Mouse (Mus musculus) midbrain, embryonic 11.5 days (tissue): Measurements from ENCODE around the gene Fbxl17. TPM values are rescaled to one million over a fixed set of nuclear protein-coding genes. Genes with fewer than 3 reads are reported as not detected.
A peak's percentile ranks its signal among the peaks of the same experiment; 100 is the strongest.

Source experiments
- ATAC-seq: fragments of 200-750 bp; cut with Nextera tagmentation; 2 replicates; pipeline ENCODE4 v1.8.0; 2017; ENCODE audit warnings: moderate TSS enrichment, moderate library complexity; ENCODE audit not compliant: low FRiP score
- DNase-seq: peaks from one replicate; pipeline ENCODE4 v3.0.0; 2015; ENCODE audit warnings: low spot score; ENCODE audit errors: missing footprints
- H3K27ac ChIP-seq: fragments of 300-500 bp; sonication (generic); 2 replicates; pipeline ENCODE4 v1.5.1; 2014; ENCODE audit warnings: low read depth, low read length
- H3K27me3 ChIP-seq: fragments of 300-500 bp; sonication (generic); 2 replicates; pipeline ENCODE4 v1.6.1; 2014; ENCODE audit warnings: mild to moderate bottlenecking, low read length, moderate library complexity, mixed read lengths; ENCODE audit not compliant: control insufficient read depth, insufficient read depth
- H3K36me3 ChIP-seq: fragments of 300-500 bp; sonication (generic); 2 replicates; pipeline ENCODE4 v1.6.1; 2014; ENCODE audit warnings: mild to moderate bottlenecking, low read length, moderate library complexity, mixed read lengths; ENCODE audit not compliant: control insufficient read depth, insufficient read depth
- H3K4me1 ChIP-seq: fragments of 300-500 bp; sonication (generic); 2 replicates; pipeline ENCODE4 v1.6.1; 2014; ENCODE audit warnings: low read length; ENCODE audit not compliant: control insufficient read depth, insufficient read depth
- H3K4me2 ChIP-seq: fragments of 300-500 bp; sonication (generic); 2 replicates; pipeline ENCODE4 v1.6.1; 2014; ENCODE audit warnings: mild to moderate bottlenecking, moderate library complexity
- H3K4me3 ChIP-seq: fragments of 300-500 bp; sonication (generic); 2 replicates; pipeline ENCODE4 v1.5.1; 2014; ENCODE audit warnings: low read depth, low read length
- H3K9ac ChIP-seq: fragments of 300-500 bp; sonication (generic); 2 replicates; pipeline ENCODE4 v1.6.1; 2014; ENCODE audit warnings: low read length
- H3K9me3 ChIP-seq: fragments of 300-500 bp; sonication (generic); 2 replicates; pipeline ENCODE4 v1.6.1; 2016; ENCODE audit warnings: low read length; ENCODE audit not compliant: control insufficient read depth
- WGBS: fragments of 180-500 bp; shearing (Covaris S2); extraction: QIAGEN DNeasy Blood & Tissue Kit; methylation state at CpG from one replicate; pipeline ENCODE4 v1.1.7; 2014; 5-methylcytosine and 5-hydroxymethylcytosine counted together
- polyA plus RNA-seq: library from polyadenylated mRNA; unstranded; fragments of >200 nt; fragmentation: Nextera tagmentation; extraction: Ambion mirVana; gene quantifications from 2 replicates; pipeline ENCODE4 v1.2.1, GENCODE M21; 2014

Gene Fbxl17
- polyA plus RNA-seq, 1 experiment from 2014 or later: 15.8 TPM

GRCm38 (mm10) chr17:63242761-63243160 is 257.1 kb downstream of the Fbxl17 start:
- Histone ChIP-seq H3K27me3 (no peaks in the 10 kb centered on the region), H3K36me3 (no peaks in the 10 kb centered on the region), H3K9ac (no peak overlapping the region), H3K4me3 (no peak overlapping the region), H3K9me3 (no peaks in the 10 kb centered on the region), H3K27ac (no peak overlapping the region), H3K4me1 (no peaks in the 10 kb centered on the region), H3K4me2 (no peak overlapping the region)
- DNase-seq (no peak), ATAC-seq (no peak)
- 97% methylated on average over 3 of the region's 3 CpGs for WGBS

DNA sequence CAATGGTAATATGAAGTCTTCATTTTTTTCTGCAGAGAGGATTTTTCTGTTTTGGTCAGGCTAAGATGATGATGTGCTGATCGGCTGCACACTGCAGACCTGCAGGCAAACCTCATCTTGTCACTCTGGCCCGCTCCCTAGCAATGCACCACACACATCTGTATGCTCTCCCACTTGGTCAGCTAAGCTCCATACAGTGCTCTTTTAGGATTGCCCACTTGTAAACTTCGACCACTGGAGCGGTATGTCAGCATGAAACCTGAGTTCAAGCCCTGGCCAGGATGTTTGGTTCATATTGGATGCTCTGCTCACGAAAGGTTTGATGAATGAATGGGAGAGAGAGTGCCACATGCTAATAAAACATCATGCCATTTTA is 259.1 kb downstream of the Fbxl17 start:
- no peaks in the 10 kb centered on the region for H3K27me3 ChIP-seq
- H3K9ac ChIP-seq: no peak overlapping the region
- DNase-seq (no peak), ATAC-seq (no peak)
- H3K4me1 ChIP-seq: no peaks in the 10 kb centered on the region
- WGBS: 84% methylated on average over 5 of the region's 5 CpGs
- H3K36me3 ChIP-seq: no peaks in the 10 kb centered on the region
- H3K4me2 ChIP-seq: no peak overlapping the region
- H3K27ac ChIP-seq: no peak overlapping the region
- no peaks in the 10 kb centered on the region for H3K9me3 ChIP-seq
- H3K4me3 ChIP-seq: no peak overlapping the region

DNA sequence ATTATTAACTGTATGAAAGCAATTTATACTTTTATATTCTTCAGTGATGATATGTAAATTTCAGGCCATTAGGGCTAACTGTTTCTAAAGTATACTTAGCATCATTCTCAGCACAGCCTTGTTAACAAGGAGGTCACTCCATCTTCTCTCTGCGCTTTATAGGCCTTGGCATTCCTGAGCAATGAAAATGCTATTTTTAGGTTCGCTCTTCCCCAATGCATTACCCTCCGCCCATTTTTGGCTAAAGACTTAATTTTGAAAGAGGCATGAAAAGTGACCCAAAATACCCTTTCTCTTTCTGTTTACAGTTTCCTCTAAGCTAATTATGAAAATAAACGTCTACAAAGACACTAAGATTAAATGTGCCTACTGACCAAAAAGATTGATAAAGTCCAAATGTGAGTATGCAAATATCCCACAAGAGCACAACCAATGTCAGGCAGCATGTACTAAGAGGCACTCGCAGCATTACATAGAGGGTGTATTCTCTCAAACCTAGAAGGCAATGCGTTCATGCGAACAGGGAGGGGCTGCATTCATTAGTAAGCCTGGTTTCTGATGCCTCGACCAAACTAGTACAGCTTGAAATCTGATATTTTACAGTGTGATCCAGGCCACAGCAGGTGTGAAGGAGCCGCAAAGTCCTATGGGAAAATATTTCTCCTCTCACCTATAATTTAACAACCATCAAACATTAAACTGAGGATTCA is 259.6 kb downstream of the Fbxl17 start:
- H3K27ac ChIP-seq: no peak overlapping the region
- H3K9ac ChIP-seq: no peak overlapping the region
- DNase-seq (no peak), ATAC-seq (no peak)
- H3K36me3 ChIP-seq: no peaks in the 10 kb centered on the region
- H3K4me1 ChIP-seq: no peaks in the 10 kb centered on the region
- WGBS: 81% methylated on average over 9 of the region's 9 CpGs
- no peak overlapping the region for H3K4me2 ChIP-seq
- H3K9me3 ChIP-seq: no peaks in the 10 kb centered on the region
- H3K27me3 ChIP-seq: no peaks in the 10 kb centered on the region
- H3K4me3 ChIP-seq: no peak overlapping the region

GRCm38 (mm10) chr17:63236846-63237245 is 263.0 kb downstream of the Fbxl17 start:
- Histone ChIP-seq H3K9ac (no peak overlapping the region), H3K9me3 (no peaks in the 10 kb centered on the region), H3K36me3 (no peaks in the 10 kb centered on the region), H3K4me1 (no peaks in the 10 kb centered on the region), H3K27me3 (no peaks in the 10 kb centered on the region), H3K4me3 (no peak overlapping the region), H3K27ac (no peak overlapping the region), H3K4me2 (no peak overlapping the region)
- ATAC-seq: no peak
- DNase-seq: peak; percentile 79

DNA sequence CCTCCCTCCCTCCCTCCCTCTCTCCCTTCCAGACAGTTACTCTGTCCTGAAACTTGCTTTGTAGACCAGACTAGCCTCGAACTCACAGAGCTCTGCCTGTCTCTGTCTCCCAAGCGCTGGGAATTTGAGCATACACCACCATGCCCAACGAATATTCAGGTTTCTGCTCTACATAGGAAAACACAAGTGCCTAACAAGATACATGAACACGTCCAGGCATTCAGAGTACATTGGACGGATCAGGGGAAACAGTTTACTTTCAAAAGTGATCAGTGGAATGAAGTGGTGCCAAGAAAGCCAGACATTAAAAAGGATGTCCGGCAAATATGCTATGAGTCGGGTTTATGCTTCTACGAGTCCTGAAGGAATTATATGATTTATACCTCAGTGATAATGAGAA is 263.6 kb downstream of the Fbxl17 start:
- WGBS: 86% methylated on average over 8 of the region's 8 CpGs
- Histone ChIP-seq H3K27ac (no peak overlapping the region), H3K27me3 (no peaks in the 10 kb centered on the region), H3K4me1 (no peaks in the 10 kb centered on the region), H3K36me3 (no peaks in the 10 kb centered on the region), H3K4me2 (no peak overlapping the region), H3K4me3 (no peak overlapping the region), H3K9ac (no peak overlapping the region), H3K9me3 (no peaks in the 10 kb centered on the region)
- DNase-seq (peak; percentile 74), ATAC-seq (no peak)

GRCm38 (mm10) chr17:63235821-63236220 is 264.0 kb downstream of the Fbxl17 start:
- Histone ChIP-seq H3K36me3 (no peaks in the 10 kb centered on the region), H3K4me1 (no peaks in the 10 kb centered on the region), H3K4me2 (no peak overlapping the region), H3K9ac (no peak overlapping the region), H3K4me3 (no peak overlapping the region), H3K27ac (no peak overlapping the region), H3K27me3 (no peaks in the 10 kb centered on the region), H3K9me3 (no peaks in the 10 kb centered on the region)
- no peak for DNase-seq
- WGBS: 47% methylated on average over 3 of the region's 3 CpGs
- no peak for ATAC-seq

DNA sequence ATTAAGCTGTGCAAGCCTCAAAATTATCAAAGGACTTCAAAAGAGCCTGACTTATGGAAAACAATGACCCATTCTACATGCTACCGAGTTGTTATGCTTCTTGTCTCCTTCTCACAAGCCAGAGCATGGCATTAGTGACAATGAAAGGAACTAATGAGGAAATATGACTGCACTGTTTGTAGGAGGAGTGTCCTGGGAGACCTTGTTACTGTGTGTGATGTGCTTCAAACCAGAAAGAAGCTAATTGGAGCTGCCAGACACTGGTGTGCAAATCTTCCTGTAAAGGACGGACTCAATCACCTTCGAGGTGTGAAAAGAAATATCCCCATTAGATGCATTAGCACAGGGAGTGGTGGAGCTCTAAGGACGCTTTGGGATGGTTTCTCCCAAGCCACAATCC is 270.7 kb downstream of the Fbxl17 start:
- DNase-seq (no peak), ATAC-seq (no peak)
- no peak overlapping the region for H3K4me2 ChIP-seq
- H3K4me1 ChIP-seq: no peaks in the 10 kb centered on the region
- H3K4me3 ChIP-seq: no peak overlapping the region
- WGBS: 65% methylated on average over 4 of the region's 4 CpGs
- H3K27ac ChIP-seq: no peak overlapping the region
- H3K9me3 ChIP-seq: no peaks in the 10 kb centered on the region
- no peaks in the 10 kb centered on the region for H3K27me3 ChIP-seq
- H3K9ac ChIP-seq: no peak overlapping the region
- H3K36me3 ChIP-seq: no peaks in the 10 kb centered on the region

DNA sequence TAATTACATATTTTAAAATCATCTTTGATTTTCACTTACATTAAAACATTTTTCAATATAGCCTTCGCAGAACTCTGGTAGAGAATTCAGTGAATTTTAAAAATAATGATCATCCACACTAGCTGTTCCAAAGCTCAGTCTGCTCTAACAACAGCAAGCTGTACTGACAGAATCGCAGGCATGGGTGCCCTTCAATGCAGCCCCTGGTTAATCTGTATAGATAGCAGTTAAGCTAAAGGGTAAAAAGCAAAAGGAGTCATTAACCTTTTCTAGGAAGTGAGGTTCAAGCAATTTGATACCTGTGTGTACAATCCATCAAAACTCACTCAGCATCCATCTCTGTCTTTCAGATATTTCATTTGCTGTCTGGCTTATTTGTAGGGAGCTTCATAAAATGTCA is 273.4 kb downstream of the Fbxl17 start:
- no peaks in the 10 kb centered on the region for H3K4me1 ChIP-seq
- H3K9me3 ChIP-seq: no peaks in the 10 kb centered on the region
- ATAC-seq: no peak
- H3K27ac ChIP-seq: no peak overlapping the region
- H3K36me3 ChIP-seq: no peaks in the 10 kb centered on the region
- H3K4me3 ChIP-seq: no peak overlapping the region
- H3K9ac ChIP-seq: no peak overlapping the region
- H3K27me3 ChIP-seq: no peaks in the 10 kb centered on the region
- 57% methylated on average over 2 of the region's 2 CpGs for WGBS
- DNase-seq: no peak
- H3K4me2 ChIP-seq: no peak overlapping the region

GRCm38 (mm10) chr17:63225959-63226358 is 273.9 kb downstream of the Fbxl17 start:
- no peak for ATAC-seq
- H3K4me2 ChIP-seq: no peak overlapping the region
- H3K36me3 ChIP-seq: no peaks in the 10 kb centered on the region
- H3K27ac ChIP-seq: no peak overlapping the region
- no peaks in the 10 kb centered on the region for H3K27me3 ChIP-seq
- DNase-seq: no peak
- no peak overlapping the region for H3K4me3 ChIP-seq
- H3K9ac ChIP-seq: no peak overlapping the region
- no peaks in the 10 kb centered on the region for H3K9me3 ChIP-seq
- H3K4me1 ChIP-seq: no peaks in the 10 kb centered on the region
- 77% methylated on average over 1 of the region's 1 CpGs for WGBS
